Mouse (Mus musculus): ENCODE results near the gene Exosc1.

GRCm38 (mm10) chr19:41896319-41896711, 36.9 kb downstream of the Exosc1 start:
- TF ChIP-seq GATA1 (IDR thresholded peaks at IDR 0.05; ENCODE audit: low read length) (no peak), TAL1 (IDR thresholded peaks at IDR 0.05; ENCODE audit: low read length) (no peak)

Measured in erythroblast, embryonic 14.5 days (primary cell).